Mouse (Mus musculus): ENCODE results near the gene Kcnj2.

Gene Kcnj2

DNA sequence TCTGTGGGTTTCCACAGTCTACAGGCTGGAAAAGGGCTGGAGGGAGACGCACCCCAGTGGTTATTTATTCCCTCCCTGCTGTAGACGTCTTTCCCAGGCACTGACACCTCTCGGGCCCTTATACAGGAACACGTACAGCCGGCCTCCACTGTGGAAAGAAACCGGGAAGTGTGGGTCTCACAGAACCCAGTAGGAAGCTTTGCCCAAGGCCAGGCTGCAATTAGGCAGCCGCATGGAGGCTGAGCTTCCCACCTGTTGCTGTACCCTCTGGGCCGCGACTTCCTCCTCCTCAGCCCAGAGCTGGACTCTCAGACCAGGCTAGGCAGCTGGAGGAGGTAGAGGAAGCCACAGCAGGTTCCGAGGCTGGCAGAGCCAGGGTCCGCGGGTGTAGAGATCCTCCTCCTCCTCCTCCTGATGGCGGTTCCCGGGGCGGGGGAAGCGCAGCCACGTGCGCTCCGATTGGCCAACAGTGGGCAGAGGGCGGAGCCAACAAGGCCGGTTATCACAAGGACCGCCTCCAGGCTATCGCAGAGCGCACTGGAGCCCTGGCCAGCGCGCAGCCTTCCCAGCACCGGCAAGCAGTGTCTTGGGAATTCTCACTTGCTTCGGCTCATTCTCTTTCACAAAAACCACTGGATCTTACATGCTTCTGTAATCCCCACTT is at the start of gene Kcnj2:
Kcnj2 (plus strand) TSS at position 530 of the 664 bp plus-strand sequence.
- DNase-seq (ENCODE audit: inconsistent ontology term): peak; percentile 97

DNA sequence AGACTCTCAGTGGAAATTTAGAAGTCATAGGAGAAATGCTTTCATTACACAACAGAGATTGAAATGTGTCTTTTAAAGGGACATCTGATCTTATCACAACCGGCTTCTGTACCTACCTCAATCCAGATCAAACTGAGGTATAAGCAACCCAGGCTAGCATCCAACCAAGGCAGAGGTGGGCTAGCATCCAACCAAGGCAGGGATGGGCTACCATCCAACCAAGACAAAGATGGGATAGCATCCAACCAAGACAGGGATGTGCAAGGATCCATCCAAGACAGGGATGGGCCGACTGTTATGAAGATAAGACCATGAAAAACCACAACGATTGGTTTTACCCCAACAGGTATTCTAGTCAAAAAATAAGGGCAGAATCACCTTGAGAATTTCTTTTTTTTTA is 49.8 kb upstream of the Kcnj2 start:
- DNase-seq (ENCODE audit: inconsistent ontology term): no peak

GRCm38 (mm10) chr11:111020211-111020610 is 45.8 kb upstream of the Kcnj2 start:
- peak; percentile 91 for DNase-seq (ENCODE audit: inconsistent ontology term)

DNA sequence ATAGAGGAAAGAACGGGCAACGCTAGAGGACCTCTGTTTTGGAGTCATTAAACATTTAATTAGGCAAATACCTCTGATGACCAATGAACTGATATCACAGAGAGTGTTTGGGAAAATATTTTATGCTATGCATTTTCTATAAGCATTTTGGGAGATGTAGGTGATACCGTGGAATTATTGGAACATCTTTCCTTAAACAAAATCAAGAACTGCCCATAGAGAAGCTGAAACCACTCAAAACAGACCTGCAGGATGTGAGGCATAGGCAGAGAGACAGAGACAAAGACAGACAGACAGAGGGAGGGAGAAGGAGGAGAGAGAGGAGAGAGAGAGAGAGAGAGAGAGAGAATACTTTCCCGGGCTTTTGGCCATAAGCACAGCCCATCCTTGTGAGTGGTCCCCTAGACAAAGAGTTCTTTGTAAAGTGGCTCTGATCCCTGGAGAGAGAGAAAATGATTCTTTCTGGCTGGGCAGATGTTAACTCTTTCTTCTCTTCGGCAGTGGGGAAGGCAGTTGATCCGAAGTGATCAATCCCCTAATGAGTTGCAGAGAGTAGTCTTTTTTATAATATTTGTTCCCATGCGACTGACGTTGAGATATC is 43.2 kb upstream of the Kcnj2 start:
- peak; percentile 57 for DNase-seq (ENCODE audit: inconsistent ontology term)

DNA sequence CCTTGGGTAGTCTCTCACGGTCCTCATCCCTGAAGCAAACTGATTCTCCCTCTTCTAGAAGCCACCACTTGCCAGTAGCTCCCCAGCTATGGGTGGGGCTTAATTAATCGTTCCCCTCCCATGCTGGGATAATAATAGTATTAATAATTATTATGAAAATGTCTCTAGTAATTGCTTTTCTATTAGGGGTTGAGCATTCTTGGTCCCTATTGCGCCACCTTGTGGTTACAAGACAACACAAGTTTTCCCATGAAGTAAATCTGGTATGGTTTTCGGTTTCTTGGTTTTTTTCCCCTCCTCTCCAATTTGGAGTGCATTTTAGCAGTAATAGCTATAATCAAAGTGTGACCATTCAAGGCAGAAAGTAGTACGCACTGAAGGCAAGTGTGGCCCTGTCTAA is 23.8 kb upstream of the Kcnj2 start:
- no peak for DNase-seq (ENCODE audit: inconsistent ontology term)

- no peak for DNase-seq (ENCODE audit: inconsistent ontology term)
These were observed 22.7 kb upstream of the Kcnj2 start for GRCm38 (mm10) chr11:111043298-111043697.

GRCm38 (mm10) chr11:111054252-111054651 is 11.7 kb upstream of the Kcnj2 start:
- no peak for DNase-seq (ENCODE audit: inconsistent ontology term)

DNA sequence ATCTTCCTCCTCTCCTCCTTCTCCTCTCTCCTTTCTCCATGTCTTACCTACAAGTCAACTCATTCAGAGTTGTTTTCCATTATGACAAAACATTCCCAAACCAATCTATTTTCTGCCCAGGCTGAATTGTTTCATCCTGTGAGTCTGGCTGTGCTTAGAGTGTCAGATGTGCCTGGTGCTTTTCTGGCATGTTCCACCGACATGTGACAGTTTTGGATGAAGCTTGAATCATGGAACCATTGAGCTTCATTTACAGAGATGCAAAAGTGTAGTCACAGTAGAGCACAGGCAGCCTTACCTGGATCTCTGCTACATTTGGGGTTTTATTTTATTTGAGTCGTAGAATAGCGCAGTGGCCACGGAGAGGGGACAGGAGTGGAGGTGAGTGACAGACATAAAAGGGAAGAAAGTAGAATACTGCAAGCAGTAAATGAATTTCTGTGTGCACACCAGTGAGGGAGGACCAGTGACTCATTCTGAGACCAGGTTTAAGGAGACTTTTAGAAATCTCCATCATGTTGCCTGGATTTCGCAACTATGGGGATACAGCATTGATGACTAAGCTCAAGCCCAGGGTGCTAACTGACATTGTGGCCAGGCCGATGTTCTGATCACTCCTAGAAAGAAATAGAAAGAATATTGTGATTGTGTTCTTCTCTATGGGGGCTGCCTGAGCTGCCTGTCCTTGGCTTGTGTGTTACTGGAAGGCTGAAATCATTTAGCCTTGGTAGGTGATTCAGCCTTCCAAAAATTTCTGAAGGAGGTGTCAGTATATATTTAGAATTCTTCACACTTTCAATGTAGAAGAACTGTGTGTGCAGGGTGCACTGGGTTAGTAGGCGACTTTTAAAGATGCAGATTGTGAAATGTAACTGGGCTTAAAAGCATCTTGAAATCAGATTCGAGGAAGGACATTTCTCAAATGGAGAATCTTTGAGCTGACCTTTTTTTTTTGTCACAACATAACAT is 10.8 kb upstream of the Kcnj2 start:
- no peak for DNase-seq (ENCODE audit: inconsistent ontology term)

- no peak for DNase-seq (ENCODE audit: inconsistent ontology term)
These were observed 9.9 kb upstream of the Kcnj2 start for GRCm38 (mm10) chr11:111056030-111056429.

DNA sequence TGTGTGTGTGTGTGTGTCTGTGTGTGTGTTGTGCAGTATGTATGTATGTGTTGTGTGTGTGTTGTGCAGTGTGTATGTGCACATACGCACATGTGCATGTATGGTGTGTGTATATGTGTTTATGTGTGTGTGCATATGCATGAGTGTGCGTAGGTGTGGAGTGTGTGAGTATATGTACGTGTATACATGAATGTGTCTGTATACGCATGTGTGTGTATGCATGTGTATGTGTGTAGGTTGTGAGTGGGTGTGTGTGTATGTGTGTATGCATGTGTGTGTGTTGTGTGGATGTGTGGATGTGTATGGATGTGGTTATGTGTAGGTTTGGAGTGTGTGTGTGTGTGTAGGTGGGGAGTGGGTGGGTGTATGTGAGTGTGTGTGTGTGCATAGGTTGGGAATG is 8.5 kb upstream of the Kcnj2 start:
- no peak for DNase-seq (ENCODE audit: inconsistent ontology term)

DNA sequence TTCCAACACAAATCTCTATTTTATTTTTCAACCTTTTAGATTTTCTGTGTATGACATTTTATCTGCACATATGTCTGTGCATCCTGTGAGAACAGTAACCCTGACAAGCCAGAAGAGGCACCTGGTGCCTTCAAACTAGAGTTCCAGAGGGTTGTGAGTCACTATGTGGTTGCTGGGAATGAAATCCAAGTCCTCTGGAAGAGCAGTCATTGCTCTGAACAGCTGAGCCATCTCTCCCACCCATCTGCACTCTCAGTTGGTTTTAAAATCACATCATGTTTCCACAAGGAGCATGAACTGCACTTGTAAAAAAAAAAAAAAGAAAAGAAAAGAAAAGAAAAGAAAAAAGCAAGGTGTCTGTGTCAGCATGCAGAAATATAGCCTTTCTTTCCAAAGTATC is 6.5 kb upstream of the Kcnj2 start:
- DNase-seq (ENCODE audit: inconsistent ontology term): no peak

DNA sequence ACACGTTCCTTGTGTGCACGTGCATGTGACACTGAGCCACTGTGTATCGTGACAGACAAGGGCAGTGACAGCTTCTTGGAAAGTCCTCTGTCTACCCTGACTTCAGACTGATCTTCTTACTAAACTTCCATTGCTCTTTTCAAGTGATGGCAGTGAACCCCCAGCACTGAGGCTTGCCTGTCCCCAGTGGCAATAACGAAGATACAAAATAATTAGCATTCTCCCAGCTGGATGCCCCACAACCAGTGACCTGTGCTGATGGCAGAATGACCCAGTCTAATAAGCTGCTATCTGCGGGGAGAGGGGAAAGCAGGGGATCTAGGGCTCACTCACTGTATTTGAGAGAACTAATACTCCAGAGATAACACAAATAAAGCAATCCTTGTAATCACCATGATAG is 5.7 kb upstream of the Kcnj2 start:
- no peak for DNase-seq (ENCODE audit: inconsistent ontology term)

DNA sequence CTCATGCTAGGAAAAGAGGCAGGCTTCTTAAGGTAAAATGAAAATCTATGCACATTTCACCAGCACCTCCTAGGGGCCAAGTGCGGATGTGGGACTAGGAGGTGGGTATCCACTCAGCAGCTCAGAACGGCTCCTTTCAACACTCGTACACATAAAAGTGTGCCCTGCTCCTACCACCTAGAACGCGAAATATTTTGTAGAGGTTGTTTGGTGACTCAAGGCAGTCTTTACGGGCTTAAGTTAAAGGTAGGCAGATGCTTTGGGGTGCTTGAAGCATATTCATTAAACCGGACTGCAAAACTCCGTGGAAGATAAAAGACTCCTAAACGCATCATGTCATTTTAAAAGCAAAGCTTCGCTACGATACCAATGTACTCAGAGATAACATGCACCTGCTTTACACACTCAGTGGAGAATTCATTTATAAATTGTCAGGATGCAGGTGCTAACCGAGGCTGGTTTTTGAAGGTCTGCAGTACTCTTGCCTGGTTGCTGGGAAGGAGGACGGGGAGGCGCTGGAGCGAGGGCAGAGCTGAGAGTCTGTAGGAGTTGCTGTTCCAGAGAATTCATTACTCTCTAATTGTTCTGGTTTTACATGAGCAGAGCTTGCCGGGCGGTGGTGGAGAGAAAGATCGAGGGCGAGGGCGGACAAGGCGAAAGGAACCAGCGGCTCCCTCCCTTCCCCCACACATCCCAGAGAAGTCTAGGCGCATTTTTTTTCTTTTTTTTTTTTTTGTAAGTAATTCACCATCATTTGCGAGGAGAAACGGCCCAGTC is 1.0 kb upstream of the Kcnj2 start:
- peak; percentile 66 for DNase-seq (ENCODE audit: inconsistent ontology term)

GRCm38 (mm10) chr11:111066299-111066691 is 331 bp downstream of the Kcnj2 start:
- DNase-seq (ENCODE audit: inconsistent ontology term): no peak

- DNase-seq (ENCODE audit: inconsistent ontology term): no peak
These were observed 1.8 kb downstream of the Kcnj2 start for GRCm38 (mm10) chr11:111067787-111068186.

- no peak for DNase-seq (ENCODE audit: inconsistent ontology term)
These were observed 4.5 kb downstream of the Kcnj2 start for GRCm38 (mm10) chr11:111070460-111070859.

DNA sequence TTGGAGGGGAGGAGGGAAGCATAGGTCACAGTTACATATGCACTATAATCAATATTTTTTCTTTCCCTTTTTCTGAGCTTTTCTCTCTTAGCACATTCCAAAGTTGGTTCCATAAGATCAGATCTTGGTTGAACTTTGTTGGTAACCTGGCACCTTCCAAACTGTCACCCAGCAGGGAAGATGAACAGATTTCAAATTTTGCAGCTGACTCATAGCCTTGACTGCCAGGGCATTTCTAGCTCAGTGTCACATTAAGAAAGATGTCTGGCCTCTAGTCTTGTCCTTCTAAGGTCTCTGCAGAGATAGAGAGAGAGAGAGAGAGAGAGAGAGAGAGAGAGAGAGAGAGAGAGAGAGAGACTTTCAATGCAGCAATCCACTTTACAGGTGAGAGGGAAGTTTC is 8.2 kb downstream of the Kcnj2 start:
- DNase-seq (ENCODE audit: inconsistent ontology term): no peak

DNA sequence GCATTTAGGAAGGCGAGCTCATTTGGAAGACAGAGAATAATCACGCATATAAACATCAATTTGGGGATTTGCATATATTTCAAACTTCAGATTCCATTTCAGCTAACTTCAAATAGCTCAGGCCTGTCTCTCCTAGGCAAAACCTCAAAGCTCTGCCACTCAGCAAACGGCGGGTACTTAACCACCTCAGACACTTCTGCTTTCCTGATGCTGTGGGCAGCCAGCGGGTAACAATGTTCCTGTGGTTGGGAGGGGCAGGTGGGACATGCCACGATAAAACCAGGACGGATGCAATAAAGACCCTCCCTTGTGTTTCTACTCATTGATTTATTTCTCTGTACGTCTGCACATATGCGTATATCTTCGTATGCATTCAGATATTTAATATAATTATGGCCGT is 12.1 kb downstream of the Kcnj2 start:
- no peak for DNase-seq (ENCODE audit: inconsistent ontology term)

GRCm38 (mm10) chr11:111083009-111083408 is 17.0 kb downstream of the Kcnj2 start:
- no peak for DNase-seq (ENCODE audit: inconsistent ontology term)

- DNase-seq (ENCODE audit: inconsistent ontology term): no peak
These were observed 21.0 kb downstream of the Kcnj2 start for GRCm38 (mm10) chr11:111086933-111087332.

DNA sequence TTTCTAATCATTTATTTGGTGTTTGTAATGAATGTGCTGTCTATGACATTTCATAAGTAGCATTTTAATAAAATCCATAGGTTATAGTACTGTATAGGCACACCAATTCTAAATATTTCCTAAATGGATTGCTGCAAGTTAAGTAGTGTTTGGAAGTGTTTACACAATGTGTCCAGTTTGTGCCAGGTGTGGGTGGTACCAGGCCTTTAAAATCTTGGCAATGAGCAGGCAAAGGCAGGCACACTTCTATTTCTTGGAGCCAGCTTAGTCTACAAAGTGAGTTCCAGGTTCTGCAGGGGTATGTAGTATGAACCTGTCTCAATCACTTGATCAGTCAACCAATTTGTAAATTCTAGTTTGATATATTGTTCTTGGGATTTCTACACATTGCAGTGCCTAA is 22.3 kb downstream of the Kcnj2 start:
- DNase-seq (ENCODE audit: inconsistent ontology term): no peak

DNA sequence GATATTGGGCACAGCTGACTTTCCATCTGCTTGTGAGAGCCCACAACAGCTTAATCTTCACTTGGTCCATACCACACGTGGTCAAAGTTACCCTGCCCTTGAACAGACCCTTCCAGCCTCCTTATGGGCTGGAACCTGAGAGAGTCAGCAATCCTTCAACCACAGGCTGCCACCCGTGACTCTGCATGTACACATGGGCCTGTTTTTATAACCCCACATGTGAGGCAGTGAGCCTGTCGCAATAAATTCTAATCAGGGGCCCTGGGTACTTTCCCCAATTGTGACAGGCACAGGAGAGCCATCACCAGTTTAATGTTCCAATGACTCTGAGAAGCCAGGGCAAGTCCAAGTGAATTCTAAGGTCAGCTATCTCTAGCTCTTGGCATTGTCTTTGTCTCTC is 22.8 kb downstream of the Kcnj2 start:
- no peak for DNase-seq (ENCODE audit: inconsistent ontology term)
